Mouse (Mus musculus) heart, embryonic 16.5 days (tissue): ENCODE results near the gene Sephs2. TPM values are rescaled to one million over a fixed set of nuclear protein-coding genes. Genes with fewer than 3 reads are reported as not detected.

Experiments
- polyA plus RNA-seq: library from polyadenylated mRNA; unstranded; fragments of >200 nt; fragmentation: Nextera tagmentation; extraction: Ambion mirVana; gene quantifications from 2 replicates; pipeline ENCODE4 v1.2.1, GENCODE M21; 2015

Sephs2 gene
- polyA plus RNA-seq, 1 experiment from 2014 or later: 48.7 TPM

Other genes starting within 250 kb of the Sephs2 start
- gene Maz, start 247.0 kb downstream of the Sephs2 start, polyA plus RNA-seq: 31.5 and 34.1 TPM in 2 replicates
- gene Kif22, start 231.6 kb downstream of the Sephs2 start, polyA plus RNA-seq: 80.4 and 81.6 TPM in 2 replicates
- gene Zg16, start 186.7 kb downstream of the Sephs2 start, polyA plus RNA-seq: 18.3 TPM in 1 of 2 replicates, not detected in the other
- gene AI467606, start 182.7 kb downstream of the Sephs2 start, polyA plus RNA-seq: 4.9 and 8.4 TPM in 2 replicates
- 2.1 and 2.6 TPM in 2 replicates for gene Qprt, start 151.8 kb downstream of the Sephs2 start, polyA plus RNA-seq
- 1.2 and 2.6 TPM in 2 replicates for gene Spn, start 136.2 kb downstream of the Sephs2 start, polyA plus RNA-seq
- 42.2 and 44.4 TPM in 2 replicates for gene Cd2bp2, start 78.0 kb downstream of the Sephs2 start, polyA plus RNA-seq
- 15.2 and 22.3 TPM in 2 replicates for gene Tbc1d10b, start 65.6 kb downstream of the Sephs2 start, polyA plus RNA-seq
- gene Mylpf, start 65.2 kb downstream of the Sephs2 start, polyA plus RNA-seq: 16.2 and 31.6 TPM in 2 replicates
- 21.0 and 21.9 TPM in 2 replicates for gene Zfp553, start 41.0 kb downstream of the Sephs2 start, polyA plus RNA-seq
- 35.1 and 57.5 TPM in 2 replicates for gene Sept1, start 40.9 kb downstream of the Sephs2 start, polyA plus RNA-seq
- 38.0 and 39.6 TPM in 2 replicates for gene Zfp771, start 29.8 kb downstream of the Sephs2 start, polyA plus RNA-seq
- 129 and 142 TPM in 2 replicates for gene Dctpp1, start 13.3 kb downstream of the Sephs2 start, polyA plus RNA-seq
- gene Itgal, start 22.2 kb upstream of the Sephs2 start, polyA plus RNA-seq: 3.3 and 8.1 TPM in 2 replicates
- 17.1 and 20.0 TPM in 2 replicates for gene Zfp768, start 71.5 kb upstream of the Sephs2 start, polyA plus RNA-seq
- 5.3 and 5.5 TPM in 2 replicates for gene Zfp747, start 102.0 kb upstream of the Sephs2 start, polyA plus RNA-seq
- 4.5 and 4.9 TPM in 2 replicates for gene 9130019O22Rik, start 113.1 kb upstream of the Sephs2 start, polyA plus RNA-seq
- 4.7 and 5.6 TPM in 2 replicates for gene E430018J23Rik, start 119.6 kb upstream of the Sephs2 start, polyA plus RNA-seq
- 6.5 and 6.6 TPM in 2 replicates for gene Zfp764, start 132.8 kb upstream of the Sephs2 start, polyA plus RNA-seq
- 14.1 and 14.8 TPM in 2 replicates for gene Zfp688, start 148.0 kb upstream of the Sephs2 start, polyA plus RNA-seq
- 3.6 and 4.3 TPM in 2 replicates for gene Zfp689, start 175.1 kb upstream of the Sephs2 start, polyA plus RNA-seq
- gene Prr14, start 185.6 kb upstream of the Sephs2 start, polyA plus RNA-seq: 31.6 and 31.8 TPM in 2 replicates
- gene Fbrs, start 205.1 kb upstream of the Sephs2 start, polyA plus RNA-seq: 8.3 and 8.9 TPM in 2 replicates
- gene Srcap, start 237.9 kb upstream of the Sephs2 start, polyA plus RNA-seq: 27.7 and 29.8 TPM in 2 replicates
- 8.7 and 9.2 TPM in 2 replicates for gene Gm42715, start 245.5 kb upstream of the Sephs2 start, polyA plus RNA-seq